Comparison of ENCODE assay signal across 8 mouse cellular contexts in genomic region chr13:52651383-52652252, GRCm38 (mm10).
A peak's percentile ranks its signal among the peaks of the same experiment; 100 is the strongest.
DNase-seq lines count a peak whose midpoint lies in the region; ATAC-seq and TF ChIP-seq lines count a peak whose summit lies in the region.

No protein-coding gene starts in this region.

- TF ChIP-seq EP300 in stomach, postnatal 0 days (optimal IDR thresholded peaks at IDR 0.05), result no peak

- no peak overlapping the region for H3K9ac ChIP-seq in forebrain, embryonic 11.5 days (ENCODE audit: low read length)
- H3K9ac ChIP-seq in embryonic facial prominence, embryonic 13.5 days, result no peak overlapping the region
- no peak overlapping the region for H3K9ac ChIP-seq in kidney, embryonic 15.5 days
- H3K9ac ChIP-seq in stomach, postnatal 0 days (ENCODE audit: low read length), result no peak overlapping the region

- H3K4me1 ChIP-seq in forebrain, embryonic 11.5 days (replicated peaks; ENCODE audit: control insufficient read depth, insufficient read depth, low read length), result no peaks in the 10 kb centered on the region
- H3K4me1 ChIP-seq in forebrain, embryonic 10.5 days, result peaks cover 5% of the 10 kb centered on the region
- H3K4me1 ChIP-seq in embryonic facial prominence, embryonic 13.5 days, result no peaks in the 10 kb centered on the region
- peaks cover 16% of the 10 kb centered on the region; the same call in 1 of the 2 replicates for H3K4me1 ChIP-seq in kidney, embryonic 15.5 days
- H3K4me1 ChIP-seq in stomach, postnatal 0 days (replicated peaks; ENCODE audit: control insufficient read depth, insufficient read depth), result no peaks in the 10 kb centered on the region

- H3K4me2 ChIP-seq in forebrain, embryonic 11.5 days (ENCODE audit: low read depth, low read length, severe bottlenecking), result no peak overlapping the region
- H3K4me2 ChIP-seq in embryonic facial prominence, embryonic 13.5 days, result peak overlapping the region; percentile 37; the same call in 1 of the 2 replicates
- H3K4me2 ChIP-seq in kidney, embryonic 15.5 days, result peak overlapping the region; percentile 37; the same call in 1 of the 2 replicates
- H3K4me2 ChIP-seq in stomach, postnatal 0 days (replicated peaks; ENCODE audit: low read depth), result no peak overlapping the region

- no peak overlapping the region for H3K27ac ChIP-seq in forebrain, embryonic 11.5 days (ENCODE audit: low read depth, low read length)
- H3K27ac ChIP-seq in forebrain, embryonic 10.5 days, result no peak overlapping the region
- H3K27ac ChIP-seq in embryonic facial prominence, embryonic 13.5 days, result no peak overlapping the region
- no peak overlapping the region for H3K27ac ChIP-seq in kidney, embryonic 15.5 days
- H3K27ac ChIP-seq in stomach, postnatal 0 days (replicated peaks), result no peak overlapping the region

- H3K4me3 ChIP-seq in forebrain, embryonic 11.5 days (ENCODE audit: low read depth, low read length), result no peak overlapping the region
- no peak overlapping the region for H3K4me3 ChIP-seq in forebrain, embryonic 10.5 days
- H3K4me3 ChIP-seq in embryonic facial prominence, embryonic 13.5 days, result no peak overlapping the region
- no peak overlapping the region for H3K4me3 ChIP-seq in kidney, embryonic 15.5 days (replicated peaks)
- no peak overlapping the region for H3K4me3 ChIP-seq in stomach, postnatal 0 days (ENCODE audit: low read depth, low read length)

- TF ChIP-seq CTCF in stomach, postnatal 0 days (IDR thresholded peaks at IDR 0.05; ENCODE audit: low read depth), result peak; percentile 81

- no peaks in the 10 kb centered on the region for H3K36me3 ChIP-seq in forebrain, embryonic 11.5 days (ENCODE audit: control insufficient read depth, insufficient read depth, low read length)
- no peaks in the 10 kb centered on the region for H3K36me3 ChIP-seq in forebrain, embryonic 10.5 days (replicated peaks)
- no peaks in the 10 kb centered on the region for H3K36me3 ChIP-seq in embryonic facial prominence, embryonic 13.5 days
- H3K36me3 ChIP-seq in kidney, embryonic 15.5 days, result no peaks in the 10 kb centered on the region
- no peaks in the 10 kb centered on the region for H3K36me3 ChIP-seq in stomach, postnatal 0 days (ENCODE audit: control insufficient read depth, insufficient read depth, low read length)

- ATAC-seq in forebrain, embryonic 11.5 days (replicated peaks; ENCODE audit: low FRiP score), result no peak
- ATAC-seq in embryonic facial prominence, embryonic 13.5 days (ENCODE audit: insufficient number of reproducible peaks, insufficient read depth, low FRiP score, low TSS enrichment, low read depth), result no peak
- ATAC-seq in kidney, embryonic 15.5 days (replicated peaks; ENCODE audit: low FRiP score), result 0 out of 2 replicates have a peak, but pooled peaks have one; percentile 40
- no peak; the same call in 1 of the 2 replicates for ATAC-seq in stomach, postnatal 0 days (ENCODE audit: low FRiP score, low TSS enrichment)

- 61% methylated on average over 11 of the region's 12 CpGs for WGBS in forebrain, embryonic 11.5 days
- WGBS in forebrain, embryonic 10.5 days, result 54% methylated on average over 11 of the region's 12 CpGs
- 30% methylated on average over 11 of the region's 12 CpGs for WGBS in embryonic facial prominence, embryonic 13.5 days
- 24% methylated on average over 11 of the region's 12 CpGs for WGBS in kidney, embryonic 15.5 days
- WGBS in stomach, postnatal 0 days, result 41% methylated on average over 11 of the region's 12 CpGs

- DNase-seq in forebrain, embryonic 11.5 days (ENCODE audit: low spot score), result peak; percentile 54
- DNase-seq in forebrain, embryonic 10.5 days (ENCODE audit: extremely low spot score, low spot score), result no peak
- DNase-seq in 3134 (ENCODE audit: extremely low read depth, insufficient read length, low spot score), result peak; percentile 67
- DNase-seq in adrenal gland, adult 8-10 months, result peak; percentile 46
- peak; percentile 82 for DNase-seq in lung, postnatal 10 days
- DNase-seq in stomach, postnatal 0 days (ENCODE audit: low spot score), result peak; percentile 24

- H3K27me3 ChIP-seq in forebrain, embryonic 11.5 days (ENCODE audit: control insufficient read depth, insufficient read depth, low read length), result no peaks in the 10 kb centered on the region
- peaks cover 14% of the 10 kb centered on the region for H3K27me3 ChIP-seq in forebrain, embryonic 10.5 days (ENCODE audit: poor library complexity, severe bottlenecking)
- H3K27me3 ChIP-seq in embryonic facial prominence, embryonic 13.5 days, result peaks cover 5% of the 10 kb centered on the region
- H3K27me3 ChIP-seq in kidney, embryonic 15.5 days, result peaks cover 15% of the 10 kb centered on the region
- H3K27me3 ChIP-seq in stomach, postnatal 0 days (ENCODE audit: control insufficient read depth, insufficient read depth, low read length), result no peaks in the 10 kb centered on the region

- no peaks in the 10 kb centered on the region for H3K9me3 ChIP-seq in forebrain, embryonic 11.5 days (ENCODE audit: control insufficient read depth, low read length)
- no peaks in the 10 kb centered on the region for H3K9me3 ChIP-seq in forebrain, embryonic 10.5 days
- H3K9me3 ChIP-seq in embryonic facial prominence, embryonic 13.5 days, result no peaks in the 10 kb centered on the region
- no peaks in the 10 kb centered on the region for H3K9me3 ChIP-seq in kidney, embryonic 15.5 days (replicated peaks)
- H3K9me3 ChIP-seq in stomach, postnatal 0 days (ENCODE audit: control insufficient read depth, low read length), result no peaks in the 10 kb centered on the region

Comparison
In these comparisons a context has a peak if more than half of its experiments do, and no peak if none do; other contexts are left out.
1. H3K4me2 ChIP-seq: peak in embryonic facial prominence, embryonic 13.5 days (single experiment) and kidney, embryonic 15.5 days (single experiment); none in forebrain, embryonic 11.5 days (single experiment) and stomach, postnatal 0 days (single experiment).